ENCODE assay signal across 14 mouse cellular contexts in genomic region chr13:45569932-45570331, GRCm38 (mm10).
DNase-seq lines count a peak whose midpoint lies in the region; ATAC-seq and TF ChIP-seq lines count a peak whose summit lies in the region.
"Had no signal": no experiment of that assay in that cellular context is flagged by ENCODE, and none has a peak within 500 bp of the region (broad histone marks: within the 10 kb centered on the region; RNA-seq: fewer than 3 reads in every experiment).

No protein-coding gene starts in this region.

- TF ChIP-seq POLR2A in kidney, adult 2 months (IDR thresholded peaks at IDR 0.05; ENCODE audit: low read depth, low read length) = no peak

- no peak overlapping the region for H3K27ac ChIP-seq in hindbrain, embryonic 14.5 days
- H3K27ac ChIP-seq in kidney, adult 2 months (ENCODE audit: insufficient read depth, low read depth, low read length) = no peak overlapping the region
- H3K27ac ChIP-seq: kidney, postnatal 0 days; macrophage had no signal

- intact Hi-C loops in heart, postnatal 25 days (cut with DNase I) = no loop called here

- H3K9ac ChIP-seq in hindbrain, embryonic 14.5 days = no peak overlapping the region

- peak; percentile 29 for DNase-seq in heart, postnatal 4 days
- no peak for DNase-seq in heart, postnatal 25 days (ENCODE audit: low spot score)
- DNase-seq in 3T3-L1 (ENCODE audit: low read depth, low spot score) = peak; percentile 82
- DNase-seq in brain, adult 2 months (ENCODE audit: low read depth, low spot score) = peak; percentile 94
- peak; percentile 65 to 76 for DNase-seq in cerebellum, postnatal 25 days
- DNase-seq in hindbrain, embryonic 14.5 days (ENCODE audit: low spot score) = no peak
- no peak for DNase-seq in kidney, adult 2 months
- DNase-seq: gastrocnemius, postnatal 14 days; lung, adult 18-20 months; midbrain, embryonic 14.5 days; thymus, postnatal 4 days had no signal

- no peak for TF ChIP-seq CTCF in kidney, adult 2 months (conservative IDR thresholded peaks at IDR 0.05; ENCODE audit: insufficient read depth, insufficient read length, low read depth, low read length)

- peaks cover 20% of the 10 kb centered on the region for H3K4me1 ChIP-seq in hindbrain, embryonic 14.5 days (replicated peaks; ENCODE audit: control insufficient read depth, insufficient read depth, low read length)
- H3K4me1 ChIP-seq in kidney, adult 2 months (ENCODE audit: control insufficient read depth, insufficient read depth, low read length) = no peaks in the 10 kb centered on the region

- 76% methylated on average over 7 of the region's 7 CpGs for WGBS in hindbrain, embryonic 14.5 days
- WGBS in kidney, adult 2 months = 55% methylated on average over 7 of the region's 7 CpGs

- ATAC-seq in hindbrain, embryonic 14.5 days (ENCODE audit: low FRiP score) = no peak
- ATAC-seq: forebrain, embryonic 16.5 days had no signal

- H3K36me3 ChIP-seq in hindbrain, embryonic 14.5 days (replicated peaks; ENCODE audit: control insufficient read depth, insufficient read depth) = peaks cover 9% of the 10 kb centered on the region
- H3K36me3 ChIP-seq in kidney, adult 2 months (ENCODE audit: control insufficient read depth, insufficient read depth, low read length) = no peaks in the 10 kb centered on the region; the same call in 1 of the 2 replicates

- no peaks in the 10 kb centered on the region for H3K27me3 ChIP-seq in hindbrain, embryonic 14.5 days (ENCODE audit: control insufficient read depth, insufficient read depth, low read length)
- H3K27me3 ChIP-seq in kidney, adult 2 months (replicated peaks; ENCODE audit: control insufficient read depth, insufficient read depth, low read length) = no peaks in the 10 kb centered on the region

- H3K4me3 ChIP-seq in hindbrain, embryonic 14.5 days (replicated peaks; ENCODE audit: low read length) = no peak overlapping the region
- H3K4me3 ChIP-seq in kidney, adult 2 months (ENCODE audit: insufficient read depth, low read depth, low read length) = no peak overlapping the region

- H3K9me3 ChIP-seq in hindbrain, embryonic 14.5 days (ENCODE audit: control insufficient read depth, low read length) = no peaks in the 10 kb centered on the region

- no peak overlapping the region for H3K4me2 ChIP-seq in hindbrain, embryonic 14.5 days (replicated peaks)

Comparison
In these comparisons a context has a peak if more than half of its experiments do, and no peak if none do; other contexts are left out.
1. DNase-seq: peak in heart, postnatal 4 days (single experiment), 3T3-L1 (single experiment), brain, adult 2 months (single experiment) and cerebellum, postnatal 25 days (2 of 2); none in heart, postnatal 25 days (single experiment), hindbrain, embryonic 14.5 days (single experiment) and kidney, adult 2 months (single experiment).